Mouse (Mus musculus) forebrain, embryonic 14.5 days (tissue): ENCODE data around the gene Adprhl1. TPM values are rescaled to one million over a fixed set of nuclear protein-coding genes. Genes with fewer than 3 reads are reported as not detected.

Experiments
- microRNA counts: library from miRNA; unstranded; fragments of <30 nt; microRNA quantifications from one replicate; lab custom pipeline; 2016
- microRNA-seq: library from miRNA; unstranded; fragments of <30 nt; microRNA quantifications from one replicate; pipeline ENCODE4, GENCODE M21; 2016
- polyA plus RNA-seq: library from polyadenylated mRNA; unstranded; fragments of >200 nt; fragmentation: Nextera tagmentation; extraction: Ambion mirVana; gene quantifications from 2 replicates; pipeline ENCODE4 v1.2.1, GENCODE M21; 2014

The Adprhl1 gene
- polyA plus RNA-seq, 1 experiment from 2014 or later: not detected

MicroRNAs encoded within 50 kb of the gene (microRNA counts, 519-probe panel; counts per million panel counts)
- microRNA mmu-miR-1968 (lab: Ali Mortazavi, UCI): not detected

Small RNAs within 50 kb of the gene (microRNA-seq; reads per million reads assigned to microRNA genes)
- gene Mir1968: 15.1 reads per million, percentile 36 among the genes with 10 or more reads in this experiment

Other genes starting within 250 kb of the Adprhl1 start
- gene F7, start 228.1 kb downstream of the Adprhl1 start, polyA plus RNA-seq: not detected in 2 replicates
- 0.15 TPM in 1 of 2 replicates, not detected in the other for gene F10, start 216.9 kb downstream of the Adprhl1 start, polyA plus RNA-seq
- gene Proz, start 193.2 kb downstream of the Adprhl1 start, polyA plus RNA-seq: 1.3 and 1.6 TPM in 2 replicates
- gene Pcid2, start 148.7 kb downstream of the Adprhl1 start, polyA plus RNA-seq: 35.6 and 39.8 TPM in 2 replicates
- gene Cul4a, start 148.5 kb downstream of the Adprhl1 start, polyA plus RNA-seq: 66.4 and 72.0 TPM in 2 replicates
- 267 and 274 TPM in 2 replicates for gene Lamp1, start 95.0 kb downstream of the Adprhl1 start, polyA plus RNA-seq
- gene Grtp1, start 53.5 kb downstream of the Adprhl1 start, polyA plus RNA-seq: 25.8 and 27.6 TPM in 2 replicates
- 33.4 and 38.5 TPM in 2 replicates for gene Dcun1d2, start 34.0 kb upstream of the Adprhl1 start, polyA plus RNA-seq
- gene Tmco3, start 34.0 kb upstream of the Adprhl1 start, polyA plus RNA-seq: 30.7 and 46.9 TPM in 2 replicates
- 145 and 146 TPM in 2 replicates for gene Tfdp1, start 84.6 kb upstream of the Adprhl1 start, polyA plus RNA-seq
- gene Atp4b, start 142.7 kb upstream of the Adprhl1 start, polyA plus RNA-seq: not detected in 2 replicates
- 0.04 TPM in 1 of 2 replicates, not detected in the other for gene Grk1, start 150.9 kb upstream of the Adprhl1 start, polyA plus RNA-seq
- not detected in 2 replicates for gene Tmem255b, start 181.0 kb upstream of the Adprhl1 start, polyA plus RNA-seq
- 9.7 and 12.5 TPM in 2 replicates for gene Gas6, start 240.3 kb upstream of the Adprhl1 start, polyA plus RNA-seq